Mouse (Mus musculus) Patski (cell line): ENCODE measurements around the gene Grip2. TPM values are rescaled to one million over a fixed set of nuclear protein-coding genes. Genes with fewer than 3 reads are reported as not detected.

ENCODE experiments used
- ATAC-seq: fragments of 100-300 bp; one replicate; pipeline ENCODE4 v1.8.0; 2021
- CTCF ChIA-PET: fragments of 350-600 bp; sonication (Branson Sonifier 250); formaldehyde crosslinking; loops from one replicate; lab custom pipeline; 2022; ENCODE audit warnings: inconsistent platforms; lab: Charles Lee
- POLR2A ChIA-PET: fragments of 350-600 bp; sonication (Branson Sonifier 250); formaldehyde crosslinking; loops from one replicate; lab custom pipeline; 2022; ENCODE audit warnings: antibody characterized with exemption, inconsistent platforms; lab: Charles Lee
- DNase-seq: peaks from one replicate; pipeline ENCODE4 v3.0.0-alpha.2; 2011; ENCODE audit warnings: low read depth, low spot score
- H3K27me3 ChIP-seq: fragments of 371-371 bp; one replicate; pipeline ENCODE4 v1.5.1; 2021
- CTCF ChIP-seq: fragments of 100-300 bp; IDR thresholded peaks from one replicate; pipeline ENCODE4 v1.5.1; 2021
- in situ Hi-C: fragments of 300-500 bp; cut with MboI; formaldehyde crosslinking; loops from 3 replicates; pipeline ENCODE4 v1.11.1; 2018; ENCODE audit warnings: low pct_unique_long_range_greater_than_20kb, mixed read lengths
- polyA plus RNA-seq: library from polyadenylated mRNA; unstranded; gene quantifications from one replicate; pipeline ENCODE4 v1.2.3, GENCODE M21; 2021

Grip2 gene
- polyA plus RNA-seq, 1 experiment from 2014 or later = 0.04 TPM

DNA sequence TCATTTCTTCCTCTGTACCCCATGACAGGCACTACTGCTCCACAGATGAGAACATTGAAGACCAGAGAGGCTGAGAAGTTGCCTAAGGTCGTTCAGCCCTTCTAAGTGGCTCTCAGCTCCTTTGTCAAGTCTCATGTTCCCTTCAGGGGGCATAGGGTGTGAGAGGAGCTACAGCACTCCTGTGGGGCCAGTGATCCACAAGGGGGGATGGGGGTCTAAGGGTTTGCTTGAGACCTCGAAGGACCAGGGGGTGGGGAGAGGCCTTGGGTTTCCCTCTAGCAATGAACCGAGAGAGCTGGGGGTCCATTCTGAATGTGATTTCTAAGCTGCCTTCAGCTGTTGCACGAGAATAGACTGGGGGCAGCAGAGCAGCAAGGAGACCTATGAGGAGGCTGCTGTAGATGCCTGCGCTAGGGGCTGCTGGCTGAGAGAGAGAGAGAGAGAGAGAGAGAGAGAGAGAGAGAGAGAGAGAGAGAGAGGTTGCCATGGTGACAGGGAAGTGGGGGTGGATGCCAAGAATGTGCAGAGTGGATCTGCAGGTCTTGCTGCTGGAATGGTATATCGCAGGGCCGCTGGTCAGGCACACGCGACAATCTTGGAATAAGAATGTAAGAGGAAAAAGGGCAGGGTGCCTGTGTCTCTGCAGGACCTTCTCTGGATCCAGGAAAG, 107.1 kb downstream of the Grip2 start:
- CTCF ChIA-PET = interaction anchor here (0.7 to 1.2 kb wide), 3 partner anchors 26 to 143 kb away, joined by 3 read pairs; no protein-coding TSS in a partner anchor
- TF ChIP-seq CTCF = no peak
- POLR2A ChIA-PET = interaction anchor here (0.8 to 1.2 kb wide), 3 partner anchors 21 to 143 kb away, joined by 3 to 5 read pairs (median 3); no protein-coding TSS in a partner anchor
- ATAC-seq = no peak
- no peaks in the 10 kb centered on the region for H3K27me3 ChIP-seq
- no peak for DNase-seq
- in situ Hi-C loops = no loop called here

- ChIA-PET POLR2A (interaction anchor here (0.8 to 1.2 kb wide), 3 partner anchors 20 to 142 kb away, joined by 3 to 5 read pairs (median 3); no protein-coding TSS in a partner anchor), CTCF (interaction anchor here (0.7 to 1.2 kb wide), 3 partner anchors 25 to 143 kb away, joined by 3 read pairs; no protein-coding TSS in a partner anchor)
- ATAC-seq (no peak), DNase-seq (no peak)
- no peaks in the 10 kb centered on the region for H3K27me3 ChIP-seq
- in situ Hi-C loops = no loop called here
- no peak for TF ChIP-seq CTCF
Observed at GRCm38 (mm10) chr6:91719042-91719747, 107.9 kb downstream of the Grip2 start.

DNA sequence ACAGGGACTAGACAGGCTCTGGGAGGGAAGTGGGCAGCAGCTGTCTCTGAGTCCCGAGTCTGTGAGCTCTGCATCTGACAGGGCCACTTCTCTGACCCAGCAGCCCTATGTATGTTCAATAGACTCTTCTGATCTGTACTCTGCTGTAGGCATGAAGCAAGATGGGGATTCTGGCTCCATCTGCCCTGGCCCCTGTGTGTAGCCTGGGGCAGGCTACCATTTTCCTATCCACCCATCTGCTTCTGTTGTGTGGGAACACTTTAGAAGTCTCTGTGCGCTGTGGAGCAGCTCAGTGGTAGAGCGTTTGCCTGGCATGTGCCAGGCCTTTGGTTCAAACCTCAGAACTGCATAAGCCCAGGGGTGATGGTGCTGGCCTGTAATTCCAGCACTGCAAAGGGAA, 108.4 kb downstream of the Grip2 start:
- ATAC-seq = no peak
- ChIA-PET CTCF (interaction anchor here (0.6 kb wide), 1 partner anchor 15 kb away, joined by 3 read pairs; no protein-coding TSS in a partner anchor), POLR2A (interaction anchor here (0.6 to 1.2 kb wide), 2 partner anchors 19 to 34 kb away, joined by 3 read pairs; no protein-coding TSS in a partner anchor)
- no peaks in the 10 kb centered on the region for H3K27me3 ChIP-seq
- in situ Hi-C loops = no loop called here
- no peak for TF ChIP-seq CTCF
- no peak for DNase-seq

DNA sequence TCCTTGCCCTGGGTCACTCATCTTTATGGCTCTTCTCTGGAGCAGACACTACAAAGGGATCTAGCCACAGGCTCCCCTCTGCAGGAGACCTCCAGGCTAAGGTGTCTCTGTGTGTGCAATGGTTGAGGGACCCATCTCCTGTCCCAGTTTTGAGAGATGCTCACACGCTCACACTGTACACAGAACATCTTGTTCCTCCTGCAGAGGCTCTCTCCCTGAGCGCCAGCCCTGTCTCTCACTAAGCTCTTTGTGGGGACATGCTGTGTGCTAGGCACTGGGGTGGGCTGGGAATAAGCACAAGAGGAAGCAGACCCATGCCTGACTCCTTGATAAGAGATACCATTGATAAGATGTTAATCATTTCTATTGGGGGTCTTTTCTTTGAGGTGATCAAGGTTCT, 109.0 kb downstream of the Grip2 start:
- ChIA-PET CTCF (interaction anchor here (0.6 kb wide), 1 partner anchor 14 kb away, joined by 3 read pairs; no protein-coding TSS in a partner anchor), POLR2A (interaction anchor here (0.6 kb wide), 1 partner anchor 33 kb away, joined by 3 read pairs; no protein-coding TSS in a partner anchor)
- in situ Hi-C loops = no loop called here
- no peaks in the 10 kb centered on the region for H3K27me3 ChIP-seq
- no peak for ATAC-seq
- no peak for DNase-seq
- no peak for TF ChIP-seq CTCF

GRCm38 (mm10) chr6:91715988-91716810, 110.9 kb downstream of the Grip2 start:
- no peak for DNase-seq
- ChIA-PET CTCF (interaction anchor here (1.2 kb wide), 1 partner anchor 139 kb away, joined by 5 read pairs; no protein-coding TSS in a partner anchor), POLR2A (interaction anchor here (1.4 to 1.8 kb wide), 2 partner anchors 10 to 13 kb away, joined by 3 to 5 read pairs; no protein-coding TSS in a partner anchor)
- TF ChIP-seq CTCF = no peak
- no peak for ATAC-seq
- no peaks in the 10 kb centered on the region for H3K27me3 ChIP-seq
- in situ Hi-C loops = no loop called here

DNA sequence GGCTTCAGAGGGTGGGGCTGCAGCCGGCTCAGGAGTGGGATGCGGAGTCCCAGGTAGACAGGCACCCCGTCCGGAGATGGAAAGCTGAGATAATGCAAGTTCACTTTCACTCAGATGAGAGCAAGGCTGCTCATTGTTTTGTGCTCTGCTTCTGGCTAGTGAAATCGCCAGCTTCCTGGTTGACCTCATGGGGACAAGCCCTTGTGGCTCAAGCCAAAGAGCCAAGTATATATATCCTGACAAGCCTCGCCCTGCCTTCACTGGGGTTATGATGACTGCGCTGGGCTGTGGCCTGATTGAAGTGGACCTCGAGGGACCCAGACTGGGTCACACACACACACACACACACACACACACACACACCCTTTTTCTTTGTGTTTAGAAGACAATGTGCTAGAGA, 112.0 kb downstream of the Grip2 start:
- in situ Hi-C loops = no loop called here
- ChIA-PET CTCF (no interaction called here), POLR2A (interaction anchor here (0.7 kb wide), 1 partner anchor 666 kb away, joined by 3 read pairs; no protein-coding TSS in a partner anchor)
- no peaks in the 10 kb centered on the region for H3K27me3 ChIP-seq
- ATAC-seq (no peak), DNase-seq (no peak)
- no peak for TF ChIP-seq CTCF

- no peak for ATAC-seq
- CTCF ChIA-PET = no interaction called here
- in situ Hi-C loops = no loop called here
- POLR2A ChIA-PET = interaction anchor here (0.6 to 1.3 kb wide), 2 partner anchors 19 to 1734 kb away, joined by 3 to 6 read pairs; no protein-coding TSS in a partner anchor
- H3K27me3 ChIP-seq = no peaks in the 10 kb centered on the region
- DNase-seq = no peak
- no peak for TF ChIP-seq CTCF
Observed at GRCm38 (mm10) chr6:91713370-91713896, 113.6 kb downstream of the Grip2 start.

GRCm38 (mm10) chr6:91712855-91713331, 114.2 kb downstream of the Grip2 start:
- DNase-seq = no peak
- CTCF ChIA-PET = no interaction called here

DNA sequence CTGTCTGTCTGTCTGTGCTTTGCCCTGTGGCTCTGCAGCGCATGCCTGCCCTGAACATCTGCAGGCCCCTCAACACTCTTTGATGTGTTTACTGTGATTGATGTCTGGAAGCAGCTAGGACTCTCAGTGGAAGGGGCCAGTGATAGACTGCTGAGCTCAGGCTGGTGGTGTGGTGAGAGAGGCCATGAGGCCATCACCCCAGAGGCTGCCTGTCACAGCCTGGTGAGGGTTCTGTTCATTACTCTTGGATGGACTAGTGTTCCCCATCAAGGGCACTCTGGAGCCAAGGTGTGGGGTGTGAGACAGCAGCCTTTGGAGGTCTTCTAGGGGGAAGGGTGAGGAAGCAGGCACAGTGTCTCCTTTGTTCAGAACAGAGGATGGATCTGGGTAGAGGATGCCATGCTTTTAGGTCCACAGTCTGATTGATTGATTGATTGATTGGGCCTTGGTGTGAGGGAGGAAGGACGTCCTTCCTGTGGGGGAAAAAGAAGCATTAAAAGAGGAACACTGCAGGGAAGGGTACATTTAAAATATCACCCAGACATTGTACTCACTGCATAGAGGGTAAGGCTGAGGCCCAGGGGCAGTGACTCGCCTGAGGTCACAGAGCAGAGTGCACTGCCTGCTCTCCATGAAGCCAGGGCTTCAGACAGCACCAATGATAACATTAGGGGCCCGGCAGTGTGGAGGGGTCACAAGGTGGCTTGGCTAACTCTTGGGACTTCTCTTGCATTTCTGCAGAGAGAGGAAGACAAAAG, 114.8 kb downstream of the Grip2 start:
- DNase-seq = no peak
- peak; percentile 9 for ATAC-seq
- ChIA-PET POLR2A (interaction anchor here (1.3 kb wide), 1 partner anchor 18 kb away, joined by 3 read pairs; no protein-coding TSS in a partner anchor), CTCF (no interaction called here)
- no peak for TF ChIP-seq CTCF
- H3K27me3 ChIP-seq = no peaks in the 10 kb centered on the region
- in situ Hi-C loops = no loop called here

More at GRCm38 (mm10) chr6:91712855-91713331, 114.2 kb downstream of the Grip2 start:
- H3K27me3 ChIP-seq = no peaks in the 10 kb centered on the region
- ATAC-seq = peak; percentile 58
- in situ Hi-C loops = no loop called here
- POLR2A ChIA-PET = interaction anchor here (1.3 kb wide), 1 partner anchor 18 kb away, joined by 3 read pairs; no protein-coding TSS in a partner anchor
- TF ChIP-seq CTCF = no peak

Other genes with a start within 250 kb of the Grip2 start
- 497 TPM for gene Slc6a6, start 143.2 kb downstream of the Grip2 start, polyA plus RNA-seq
- gene Ccdc174, start 50.8 kb upstream of the Grip2 start, polyA plus RNA-seq = 28.3 TPM
- 0.40 TPM for gene 4930590J08Rik, start 75.6 kb upstream of the Grip2 start, polyA plus RNA-seq
- 0.06 TPM for gene Fgd5, start 151.6 kb upstream of the Grip2 start, polyA plus RNA-seq